9 mouse cellular contexts compared by ENCODE assay signal in the genomic region with DNA sequence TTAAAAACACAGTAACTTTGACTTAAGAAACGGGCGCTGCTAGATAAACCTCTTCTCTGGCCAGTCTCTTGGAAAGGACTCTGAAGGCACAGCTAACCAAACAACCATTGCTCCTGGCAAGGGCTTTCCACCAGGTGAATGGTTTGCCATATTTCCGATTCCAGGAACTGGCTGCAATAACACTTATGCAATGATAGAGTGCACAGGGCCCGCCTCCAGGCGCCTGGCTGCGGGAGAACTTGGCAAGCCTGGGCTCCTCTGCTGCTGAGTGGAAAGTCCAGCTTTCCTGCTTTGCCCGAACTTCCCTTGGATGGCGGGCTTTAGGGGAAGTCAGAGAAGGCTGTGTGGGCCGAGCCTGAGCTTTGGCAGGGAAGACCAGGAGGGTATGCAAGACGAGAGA.
DNase-seq lines count a peak whose midpoint lies in the region; ATAC-seq lines count a peak whose summit lies in the region.
"Had no signal": no experiment of that assay in that cellular context is flagged by ENCODE, and none has a peak within 500 bp of the region (broad histone marks: within the 10 kb centered on the region; RNA-seq: fewer than 3 reads in every experiment).

No protein-coding gene starts in this region.

- ATAC-seq in kidney, embryonic 15.5 days (replicated peaks; ENCODE audit: low FRiP score) = no peak
- no peak for ATAC-seq in inflammation-experienced regulatory T-cells, adult 6 months
- no peak for ATAC-seq in forebrain, embryonic 11.5 days (replicated peaks; ENCODE audit: low FRiP score)

- H3K27me3 ChIP-seq in kidney, embryonic 15.5 days = no peaks in the 10 kb centered on the region
- H3K27me3 ChIP-seq in forebrain, embryonic 11.5 days (ENCODE audit: control insufficient read depth, insufficient read depth, low read length) = no peaks in the 10 kb centered on the region

- peak overlapping the region; percentile 37; the same call in 1 of the 2 replicates for H3K27ac ChIP-seq in kidney, embryonic 15.5 days
- H3K27ac ChIP-seq in forebrain, embryonic 11.5 days (ENCODE audit: low read depth, low read length) = no peak overlapping the region

- H3K4me3 ChIP-seq in kidney, embryonic 15.5 days (replicated peaks) = no peak overlapping the region
- H3K4me3 ChIP-seq in forebrain, embryonic 11.5 days (ENCODE audit: low read depth, low read length) = no peak overlapping the region
- H3K4me3 ChIP-seq: myocyte had no signal

- peak; percentile 20 for DNase-seq in 3134 (ENCODE audit: extremely low read depth, insufficient read length, low spot score)
- peak; percentile 76 for DNase-seq in adrenal gland, postnatal 10 days
- peak; percentile 68 for DNase-seq in gastrocnemius, postnatal 10 days
- peak; percentile 86 for DNase-seq in lung, postnatal 36 days
- DNase-seq in forebrain, embryonic 11.5 days (ENCODE audit: low spot score) = no peak
- no peak for DNase-seq in spleen, postnatal 14 days (ENCODE audit: low spot score in 2 of 2)

- H3K4me1 ChIP-seq in kidney, embryonic 15.5 days = peaks cover 15% of the 10 kb centered on the region
- peaks cover 4% of the 10 kb centered on the region; the same call in 1 of the 2 replicates for H3K4me1 ChIP-seq in forebrain, embryonic 11.5 days (replicated peaks; ENCODE audit: control insufficient read depth, insufficient read depth, low read length)

- no peaks in the 10 kb centered on the region for H3K9me3 ChIP-seq in kidney, embryonic 15.5 days (replicated peaks)
- H3K9me3 ChIP-seq in forebrain, embryonic 11.5 days (ENCODE audit: control insufficient read depth, low read length) = no peaks in the 10 kb centered on the region

- H3K4me2 ChIP-seq in kidney, embryonic 15.5 days = no peak overlapping the region
- no peak overlapping the region for H3K4me2 ChIP-seq in forebrain, embryonic 11.5 days (ENCODE audit: low read depth, low read length, severe bottlenecking)

- 64% methylated on average over 10 of the region's 10 CpGs for WGBS in kidney, embryonic 15.5 days
- WGBS in forebrain, embryonic 11.5 days = 84% methylated on average over 10 of the region's 10 CpGs

- no peak overlapping the region for H3K9ac ChIP-seq in kidney, embryonic 15.5 days
- H3K9ac ChIP-seq in forebrain, embryonic 11.5 days (ENCODE audit: low read length) = no peak overlapping the region

- H3K36me3 ChIP-seq in kidney, embryonic 15.5 days = no peaks in the 10 kb centered on the region
- H3K36me3 ChIP-seq in forebrain, embryonic 11.5 days (ENCODE audit: control insufficient read depth, insufficient read depth, low read length) = no peaks in the 10 kb centered on the region

Comparison
In these comparisons a context has a peak if more than half of its experiments do, and no peak if none do; other contexts are left out.
1. DNase-seq: peak in 3134 (single experiment), adrenal gland, postnatal 10 days (single experiment), gastrocnemius, postnatal 10 days (single experiment) and lung, postnatal 36 days (single experiment); none in forebrain, embryonic 11.5 days (single experiment) and spleen, postnatal 14 days (0 of 2).